Mouse (Mus musculus): ENCODE measurements around the gene Atrn. TPM values are rescaled to one million over a fixed set of nuclear protein-coding genes. Genes with fewer than 3 reads are reported as not detected.
A peak's percentile ranks its signal among the peaks of the same experiment; 100 is the strongest.
"Not testable (repeated sequence)": the region's sequence is repeated elsewhere in the genome, so short reads cannot be mapped to it uniquely, and the experiment has no call there.

Atrn gene
- total RNA-seq, 2 experiments from 2014 or later, result 17.8 to 19.8 TPM

- no peak for DNase-seq
- intact Hi-C loops (cut with DNase I; ENCODE audit: low total_unique reads), result loop anchor here (5.0 kb wide), 1 partner anchor 132 kb away; no protein-coding TSS in a partner anchor
Observed at GRCm38 (mm10) chr2:130949781-130950180, 43.5 kb downstream of the Atrn start.

DNA sequence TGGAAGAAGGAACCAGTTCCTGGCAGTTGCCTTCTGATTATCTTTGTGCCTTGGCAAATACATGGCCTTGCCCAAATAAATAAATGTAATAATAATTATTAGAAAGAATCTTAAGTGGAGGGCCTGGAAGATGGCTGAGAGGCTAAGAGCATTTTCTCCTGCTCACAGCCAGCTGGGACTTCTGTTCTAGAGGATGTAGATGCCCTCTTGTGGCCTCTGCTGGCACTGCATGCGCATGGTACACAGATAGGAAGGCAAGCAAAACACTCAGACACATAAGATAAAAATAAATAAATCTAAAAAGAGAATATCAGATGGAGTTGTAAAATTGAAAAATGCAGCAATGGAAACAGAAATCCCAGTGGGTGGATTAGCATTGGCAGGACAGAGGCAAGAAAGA is 44.3 kb downstream of the Atrn start:
- intact Hi-C loops (cut with DNase I; ENCODE audit: low total_unique reads), result loop anchor here (5.0 kb wide), 1 partner anchor 133 kb away; no protein-coding TSS in a partner anchor
- peak; percentile 85 for DNase-seq

DNA sequence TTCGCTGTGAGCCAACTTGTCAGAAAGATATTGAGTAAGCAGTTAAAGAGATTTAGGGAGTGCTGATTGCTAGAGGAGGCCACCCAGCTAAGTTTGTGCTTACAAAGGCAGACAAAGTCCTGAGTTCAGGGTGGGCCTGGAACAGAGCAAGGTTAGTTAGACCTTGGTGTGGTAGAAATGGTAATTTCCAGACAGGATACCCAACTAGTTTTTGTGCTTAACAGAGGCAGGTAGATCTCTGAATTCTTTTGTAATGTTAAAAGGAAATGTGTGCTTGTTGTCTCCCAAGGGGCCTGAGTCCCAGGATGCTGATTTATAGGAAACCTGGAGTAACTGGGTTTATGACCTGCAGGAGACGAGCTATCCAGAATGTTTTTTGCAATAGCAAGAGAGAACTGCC is 52.6 kb downstream of the Atrn start:
- no peak for DNase-seq
- intact Hi-C loops (cut with DNase I; ENCODE audit: low total_unique reads), result no loop called here

- intact Hi-C loops (cut with DNase I; ENCODE audit: low total_unique reads), result no loop called here
- DNase-seq, result no peak
Observed at GRCm38 (mm10) chr2:130961851-130962250, 55.6 kb downstream of the Atrn start.

DNA sequence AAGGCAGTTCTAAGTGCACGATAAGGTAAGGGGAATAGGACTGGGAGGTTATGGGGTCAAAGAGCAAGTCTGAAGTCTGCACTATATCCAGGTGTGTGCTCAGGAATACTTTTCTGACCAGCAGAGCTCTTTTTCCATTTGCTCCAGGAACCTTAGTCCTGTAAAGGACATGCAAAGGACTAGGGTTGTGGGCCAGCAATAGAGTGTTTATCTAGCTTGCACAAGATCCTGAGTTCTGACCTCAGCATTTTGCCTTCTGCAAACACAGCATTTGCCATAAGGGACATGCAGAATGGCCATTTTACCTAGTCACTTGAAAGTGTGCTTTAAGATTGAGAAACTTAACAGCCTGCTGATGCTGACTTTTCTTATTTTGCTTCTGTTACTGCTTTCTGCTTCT is 58.7 kb downstream of the Atrn start:
- no peak for DNase-seq
- intact Hi-C loops (cut with DNase I; ENCODE audit: low total_unique reads), result no loop called here

GRCm38 (mm10) chr2:130971030-130971429 is 64.7 kb downstream of the Atrn start:
- no peak for DNase-seq
- intact Hi-C loops (cut with DNase I; ENCODE audit: low total_unique reads), result no loop called here

DNA sequence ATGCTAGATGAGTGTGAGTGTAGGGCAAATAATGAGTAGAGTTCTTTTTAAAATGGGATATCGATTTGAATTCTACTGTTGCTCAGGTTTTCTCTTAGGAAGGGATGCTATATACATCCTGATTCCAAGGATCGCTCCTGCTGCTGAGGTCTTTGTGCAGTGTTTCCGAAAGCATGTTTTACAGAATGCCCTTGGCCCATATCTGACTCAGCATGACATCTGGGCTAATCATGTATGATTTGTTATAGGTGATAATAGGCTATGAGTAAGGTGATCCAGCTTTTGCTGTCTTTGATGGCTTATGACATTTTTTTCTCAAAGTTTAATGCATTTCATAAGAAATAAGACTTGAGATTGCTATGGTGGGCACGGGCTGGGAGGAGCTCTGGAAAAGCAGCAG is 66.1 kb downstream of the Atrn start:
- intact Hi-C loops (cut with DNase I; ENCODE audit: low total_unique reads), result no loop called here
- no peak for DNase-seq

- intact Hi-C loops (cut with DNase I; ENCODE audit: low total_unique reads), result no loop called here
- DNase-seq, result no peak
Observed at GRCm38 (mm10) chr2:130974928-130975327, 68.6 kb downstream of the Atrn start.

- no peak for DNase-seq
- intact Hi-C loops (cut with DNase I; ENCODE audit: low total_unique reads), result no loop called here
Observed at GRCm38 (mm10) chr2:130977589-130977988, 71.3 kb downstream of the Atrn start.

DNA sequence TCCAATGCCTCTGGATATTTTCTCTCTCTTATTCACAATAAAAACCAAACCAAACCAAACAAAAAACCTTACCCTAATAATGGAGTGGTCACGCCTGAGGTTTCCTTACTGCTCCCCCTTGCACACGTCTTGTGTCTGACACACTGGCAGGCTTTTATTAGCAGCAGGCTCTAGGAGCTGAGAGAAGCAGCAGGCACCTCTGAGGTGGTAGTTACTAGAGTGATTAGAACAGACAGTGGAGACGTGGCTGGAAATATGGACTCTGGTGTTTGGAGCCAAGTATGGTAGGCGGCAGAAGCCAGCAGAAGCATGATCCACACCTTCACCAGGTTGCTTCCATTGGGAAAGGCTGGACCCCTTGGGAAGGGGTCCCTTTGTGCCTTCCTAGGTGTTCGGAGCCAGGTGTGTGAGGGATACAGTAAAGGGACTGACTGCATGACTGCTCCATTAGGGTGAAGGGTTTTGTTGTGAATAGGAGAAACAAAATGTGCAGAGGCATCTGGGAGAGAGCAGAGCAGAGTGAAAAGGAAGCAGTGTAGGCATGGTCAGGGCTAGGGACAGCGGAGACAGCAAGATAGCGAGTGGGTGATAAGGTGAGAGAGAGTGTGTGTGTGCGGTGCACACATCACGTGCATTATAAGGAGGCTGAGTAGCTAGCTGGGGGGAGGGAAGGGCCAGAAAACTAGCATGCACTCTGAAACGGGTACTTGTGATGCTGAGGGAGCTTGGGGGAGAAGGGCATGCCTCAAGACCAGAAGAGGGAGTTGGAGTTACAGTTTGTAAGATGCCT is 72.0 kb downstream of the Atrn start:
- no peak for DNase-seq
- intact Hi-C loops (cut with DNase I; ENCODE audit: low total_unique reads), result no loop called here

DNA sequence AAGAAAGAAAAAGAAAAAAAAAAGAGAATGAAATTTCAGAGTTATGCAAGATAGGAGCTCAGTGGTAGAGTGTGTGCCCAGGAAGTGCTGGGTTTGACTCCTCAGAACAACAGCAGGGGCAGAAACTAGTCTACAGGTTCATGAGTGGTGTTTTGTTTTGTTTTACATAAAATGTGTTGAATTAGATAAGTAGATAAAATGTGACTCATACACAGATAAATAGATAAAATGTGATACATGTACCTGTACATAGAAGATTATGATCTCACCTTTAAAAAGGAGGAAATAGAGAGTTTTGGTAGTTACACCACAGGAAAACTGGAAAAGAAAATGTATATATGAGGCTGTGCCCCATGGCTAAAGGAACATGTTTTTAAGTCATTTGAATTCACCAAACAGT is 72.8 kb downstream of the Atrn start:
- DNase-seq, result no peak
- intact Hi-C loops (cut with DNase I; ENCODE audit: low total_unique reads), result no loop called here

- DNase-seq, result no peak
- intact Hi-C loops (cut with DNase I; ENCODE audit: low total_unique reads), result no loop called here
Observed at GRCm38 (mm10) chr2:130992818-130993217, 86.5 kb downstream of the Atrn start.

DNA sequence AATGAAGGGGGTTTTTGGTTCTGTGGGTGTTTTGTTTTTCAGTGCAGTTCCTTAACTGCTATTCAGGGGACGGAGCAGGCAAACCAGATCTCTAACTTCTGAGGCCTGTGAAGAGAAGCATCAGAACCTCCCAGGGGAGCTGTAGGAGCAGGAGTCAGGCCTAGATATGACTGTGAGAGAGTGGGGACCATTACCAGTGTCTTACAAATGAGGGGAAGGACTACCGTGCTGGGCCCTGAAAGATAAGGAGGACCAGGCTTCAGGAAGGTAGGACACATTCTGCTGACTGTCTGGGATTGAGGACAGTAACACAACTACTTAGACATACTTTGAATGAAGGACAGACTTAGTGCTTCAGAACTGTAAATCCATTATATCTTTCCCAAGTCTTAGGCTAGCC is 102.8 kb downstream of the Atrn start:
- no peak for DNase-seq
- intact Hi-C loops (cut with DNase I; ENCODE audit: low total_unique reads), result no loop called here

- intact Hi-C loops (cut with DNase I; ENCODE audit: low total_unique reads), result no loop called here
Observed at GRCm38 (mm10) chr2:131010566-131010965, 104.3 kb downstream of the Atrn start.

GRCm38 (mm10) chr2:131025230-131025629 is 118.9 kb downstream of the Atrn start:
- intact Hi-C loops (cut with DNase I; ENCODE audit: low total_unique reads), result no loop called here
- DNase-seq, result no peak

More at GRCm38 (mm10) chr2:131010566-131010965, 104.3 kb downstream of the Atrn start:
- DNase-seq, result no peak

- no peak for DNase-seq
- intact Hi-C loops (cut with DNase I; ENCODE audit: low total_unique reads), result no loop called here
Observed at GRCm38 (mm10) chr2:131026941-131027340, 120.6 kb downstream of the Atrn start.

DNA sequence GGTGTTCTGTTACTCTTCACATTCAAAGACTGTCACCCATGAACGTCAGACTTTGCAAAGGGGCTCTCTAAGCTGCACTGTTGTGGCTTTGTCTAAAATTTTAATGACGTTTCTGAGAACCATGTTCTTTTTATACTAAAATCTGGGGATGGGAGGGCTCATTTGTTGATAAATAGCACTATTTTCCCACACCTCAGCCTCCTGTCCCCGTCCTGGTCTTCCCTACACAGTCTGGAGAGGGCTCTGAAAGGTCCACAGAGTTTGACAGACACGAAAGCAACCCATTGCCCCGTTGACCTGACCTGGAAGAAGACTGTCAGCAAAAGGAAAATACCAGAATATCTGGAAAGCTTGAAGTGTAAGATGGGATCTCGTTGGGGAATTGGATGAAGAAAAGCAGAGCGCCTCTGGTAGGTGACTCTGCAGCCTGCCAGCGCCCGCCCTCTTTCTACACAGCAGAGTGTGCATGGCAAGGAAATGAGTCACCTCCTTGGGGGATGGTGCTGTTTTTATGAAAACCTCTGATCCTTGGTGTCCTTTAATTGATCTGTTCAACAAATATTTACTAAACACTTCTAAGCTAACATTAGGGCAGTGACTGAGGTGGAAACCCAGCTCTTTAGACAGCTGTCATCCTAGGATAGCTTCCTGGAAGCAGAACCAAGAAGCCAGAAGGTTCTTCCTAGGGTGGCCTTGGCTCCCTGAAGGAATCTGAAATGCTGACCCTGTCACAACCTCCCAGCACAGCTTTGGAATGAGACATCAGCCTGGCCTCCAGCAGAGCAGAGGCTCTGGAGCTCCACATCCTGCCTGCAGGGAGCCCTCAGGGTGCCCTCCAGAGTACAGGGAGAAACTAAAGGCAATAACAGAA is 123.0 kb downstream of the Atrn start:
- intact Hi-C loops (cut with DNase I; ENCODE audit: low total_unique reads), result no loop called here
- DNase-seq, result no peak

GRCm38 (mm10) chr2:131030561-131030960 is 124.3 kb downstream of the Atrn start:
- no peak for DNase-seq
- intact Hi-C loops (cut with DNase I; ENCODE audit: low total_unique reads), result no loop called here

GRCm38 (mm10) chr2:131030998-131031397 is 124.7 kb downstream of the Atrn start:
- intact Hi-C loops (cut with DNase I; ENCODE audit: low total_unique reads), result no loop called here
- DNase-seq, result no peak

DNA sequence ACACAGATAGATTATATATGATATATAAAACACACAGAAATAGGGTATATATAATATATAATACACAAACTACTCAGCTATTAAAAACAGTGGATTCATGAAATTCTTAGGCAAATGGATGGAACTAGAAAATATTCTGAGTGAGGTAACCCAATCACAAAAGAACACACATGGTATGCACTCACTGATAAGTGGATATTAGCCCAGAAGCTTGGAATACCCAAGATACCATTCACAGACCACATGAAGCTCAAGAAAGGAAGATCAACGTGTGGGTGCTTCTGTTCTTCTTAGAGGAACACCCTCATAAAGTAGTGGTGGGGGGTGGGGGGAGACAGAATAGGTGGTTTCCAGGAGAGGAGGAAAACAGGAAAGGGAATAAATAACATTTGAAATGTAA is 125.1 kb downstream of the Atrn start:
- intact Hi-C loops (cut with DNase I; ENCODE audit: low total_unique reads), result not testable (repeated sequence)

DNA sequence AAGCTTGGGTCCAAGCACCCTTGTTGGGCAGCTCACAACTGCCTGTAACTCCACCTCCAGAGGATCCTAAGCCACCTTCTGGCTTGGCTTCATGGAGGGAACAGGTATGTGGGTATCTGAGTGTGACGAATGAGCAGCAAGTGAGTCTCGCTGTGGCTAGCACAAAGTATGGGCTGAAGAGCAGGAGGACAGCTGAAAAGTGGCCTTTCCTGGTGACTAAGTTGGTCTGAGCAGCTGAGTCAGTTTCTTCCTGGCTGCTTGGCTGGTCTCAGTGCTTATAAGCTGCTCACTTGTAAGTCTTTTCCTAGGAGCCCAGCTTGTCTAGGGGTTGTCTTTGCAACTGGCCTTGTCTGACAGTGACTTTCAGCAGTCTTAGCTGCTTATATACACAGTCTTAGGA is 130.0 kb downstream of the Atrn start:
- intact Hi-C loops (cut with DNase I; ENCODE audit: low total_unique reads), result no loop called here
- no peak for DNase-seq

More for the DNA sequence above, 125.1 kb downstream of the Atrn start:
- DNase-seq, result not testable (repeated sequence)

All from gastrocnemius, postnatal 14 days (tissue).